Mouse (Mus musculus): ENCODE measurements around the gene Cacna2d3.

Gene Cacna2d3

GRCm38 (mm10) chr14:29137006-29137579 is 584.6 kb downstream of the Cacna2d3 start:
- DNase-seq = no peak

GRCm38 (mm10) chr14:29134901-29135300 is 586.8 kb downstream of the Cacna2d3 start:
- DNase-seq = no peak

- DNase-seq = no peak
These were observed 591.2 kb downstream of the Cacna2d3 start for GRCm38 (mm10) chr14:29130511-29130910.

GRCm38 (mm10) chr14:29123886-29124285 is 597.8 kb downstream of the Cacna2d3 start:
- DNase-seq = no peak

GRCm38 (mm10) chr14:29122749-29123148 is 598.9 kb downstream of the Cacna2d3 start:
- no peak for DNase-seq

GRCm38 (mm10) chr14:29113852-29114450 is 607.7 kb downstream of the Cacna2d3 start:
- DNase-seq = no peak

GRCm38 (mm10) chr14:29111666-29112065 is 610.0 kb downstream of the Cacna2d3 start:
- no peak for DNase-seq

GRCm38 (mm10) chr14:29110351-29111091 is 611.1 kb downstream of the Cacna2d3 start:
- no peak for DNase-seq

- DNase-seq = no peak
These were observed 614.2 kb downstream of the Cacna2d3 start for GRCm38 (mm10) chr14:29107464-29107863.

- DNase-seq = no peak
These were observed 623.9 kb downstream of the Cacna2d3 start for GRCm38 (mm10) chr14:29097776-29098175.

- no peak for DNase-seq
These were observed 626.2 kb downstream of the Cacna2d3 start for GRCm38 (mm10) chr14:29095431-29095830.

GRCm38 (mm10) chr14:29090074-29090473 is 631.6 kb downstream of the Cacna2d3 start:
- DNase-seq = peak; percentile 13

GRCm38 (mm10) chr14:29086528-29086927 is 635.1 kb downstream of the Cacna2d3 start:
- no peak for DNase-seq

- DNase-seq = no peak
These were observed 636.0 kb downstream of the Cacna2d3 start for GRCm38 (mm10) chr14:29085493-29086159.

GRCm38 (mm10) chr14:29082171-29082570 is 639.5 kb downstream of the Cacna2d3 start:
- no peak for DNase-seq

GRCm38 (mm10) chr14:29080630-29081029 is 641.0 kb downstream of the Cacna2d3 start:
- DNase-seq = no peak

GRCm38 (mm10) chr14:29080228-29080627 is 641.4 kb downstream of the Cacna2d3 start:
- DNase-seq = no peak

- no peak for DNase-seq
These were observed 644.2 kb downstream of the Cacna2d3 start for GRCm38 (mm10) chr14:29077418-29077817.

GRCm38 (mm10) chr14:29073747-29074146 is 647.9 kb downstream of the Cacna2d3 start:
- DNase-seq = no peak

- DNase-seq = no peak
These were observed 659.0 kb downstream of the Cacna2d3 start for GRCm38 (mm10) chr14:29062676-29063075.

GRCm38 (mm10) chr14:29061491-29061890 is 660.2 kb downstream of the Cacna2d3 start:
- DNase-seq = no peak

- no peak for DNase-seq
These were observed 661.0 kb downstream of the Cacna2d3 start for GRCm38 (mm10) chr14:29060679-29061078.
